Mouse (Mus musculus) liver, embryonic 14.5 days (tissue): ENCODE measurements around the gene Eef1g.

Experiments
- CTCF ChIP-seq: IDR thresholded peaks from 2 replicates; pipeline ENCODE4 v1.5.1; 2016; ENCODE audit warnings: antibody characterized with exemption, low read depth, control low read depth
- EP300 ChIP-seq: IDR thresholded peaks from 2 replicates; pipeline ENCODE4 v1.6.1; 2016; ENCODE audit warnings: antibody characterized with exemption, low read depth

DNA sequence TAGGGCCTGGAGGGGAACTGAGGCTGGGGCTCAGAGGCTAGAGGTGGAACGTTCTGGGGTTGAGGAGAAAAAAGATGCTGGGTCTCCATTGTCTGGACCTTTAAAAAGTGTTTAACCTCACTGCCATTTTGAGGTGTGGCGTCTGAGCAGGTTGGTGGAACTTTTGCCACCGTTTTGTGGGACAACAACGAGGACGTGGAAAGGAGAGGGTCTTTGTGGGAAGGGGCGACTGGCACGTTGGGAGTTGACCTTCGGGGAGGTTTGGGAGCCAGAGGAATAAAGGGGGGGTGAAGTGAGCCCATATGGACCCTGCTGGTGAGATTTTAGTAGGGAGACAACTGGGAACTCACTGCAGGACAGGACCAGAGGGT, 517 bp downstream of the Eef1g start:
- TF ChIP-seq CTCF (no peak), EP300 (no peak)
